Mouse (Mus musculus) MEL (cell line): ENCODE results near the gene Podxl2. TPM values are rescaled to one million over a fixed set of nuclear protein-coding genes. Genes with fewer than 3 reads are reported as not detected.

Source experiments
- DNase-seq: peaks from one replicate; pipeline ENCODE4 v3.0.0; 2011; ENCODE audit warnings: low read depth, low spot score
- H3K27ac ChIP-seq: 2 replicates; pipeline ENCODE4 v1.5.1; 2012; ENCODE audit warnings: low read depth, mild to moderate bottlenecking, control low read depth, low read length, moderate library complexity; ENCODE audit not compliant: control insufficient read depth
- H3K27me3 ChIP-seq, 2 experiments: fragments of 150-350 bp in 1 of 2; sonication (generic) in 1 of 2; 2 replicates each; pipeline ENCODE4 v1.6.1; 2012; ENCODE audit warnings: low read length in 2 of 2, mild to moderate bottlenecking in 2 of 2, improper control_type of control experiment in 1 of 2, moderate library complexity in 1 of 2; ENCODE audit not compliant: insufficient read depth in 2 of 2, control insufficient read depth in 1 of 2
- H3K36me3 ChIP-seq, 2 experiments: 2 replicates each; pipeline ENCODE4 v1.6.1; 2012 to 2014; ENCODE audit warnings: low read length in 2 of 2, improper control_type of control experiment in 1 of 2, inconsistent platforms in 1 of 2, mild to moderate bottlenecking in 1 of 2; ENCODE audit not compliant: insufficient read depth in 2 of 2, control insufficient read depth in 1 of 2
- H3K4me1 ChIP-seq, 2 experiments: fragments of 150-350 bp in 1 of 2; sonication (generic) in 1 of 2; 2 replicates each; pipeline ENCODE4 v1.6.1; 2012; ENCODE audit warnings: low read length in 2 of 2, improper control_type of control experiment in 1 of 2, mild to moderate bottlenecking in 1 of 2; ENCODE audit not compliant: insufficient read depth in 2 of 2, control insufficient read depth in 1 of 2
- H3K4me3 ChIP-seq, 2 experiments: fragments of 150-350 bp in 1 of 2; sonication (generic) in 1 of 2; 2 replicates each; pipeline ENCODE4 v1.5.1; 2012; ENCODE audit warnings: low read depth in 2 of 2, low read length in 2 of 2, mild to moderate bottlenecking in 2 of 2, moderate library complexity in 2 of 2, control low read depth in 1 of 2, improper control_type of control experiment in 1 of 2; ENCODE audit not compliant: control insufficient read depth in 1 of 2, insufficient read depth in 1 of 2
- H3K79me2 ChIP-seq: 2 replicates; pipeline ENCODE4 v1.6.1; 2012; ENCODE audit warnings: mild to moderate bottlenecking, low read length, moderate library complexity; ENCODE audit not compliant: control insufficient read depth, poor library complexity, insufficient read depth
- H3K9ac ChIP-seq: 2 replicates; pipeline ENCODE4 v1.6.1; 2012; ENCODE audit warnings: low read depth, mild to moderate bottlenecking, control low read depth, low read length, moderate library complexity; ENCODE audit not compliant: control insufficient read depth, poor library complexity, severe bottlenecking
- H3K9me3 ChIP-seq: fragments of 150-350 bp; sonication (generic); replicated peaks from 2 replicates; pipeline ENCODE4 v1.6.1; 2012; ENCODE audit warnings: mild to moderate bottlenecking, low read length, improper control_type of control experiment, moderate library complexity; ENCODE audit not compliant: insufficient read depth
- BHLHE40 ChIP-seq: IDR thresholded peaks from 2 replicates; pipeline ENCODE4 v1.6.1; 2012; ENCODE audit warnings: low read depth, mild to moderate bottlenecking, inconsistent platforms, low read length, improper control_type of control experiment, borderline replicate concordance
- CHD1 ChIP-seq: IDR thresholded peaks from 2 replicates; pipeline ENCODE4 v1.6.1; 2012; ENCODE audit warnings: low read depth, mild to moderate bottlenecking, inconsistent platforms, low read length, improper control_type of control experiment
- CHD2 ChIP-seq: IDR thresholded peaks from 2 replicates; pipeline ENCODE4 v1.6.1; 2011; ENCODE audit warnings: low read length, improper control_type of control experiment
- E2F4 ChIP-seq: IDR thresholded peaks from 2 replicates; pipeline ENCODE4 v1.6.1; 2011; ENCODE audit warnings: low read depth, low read length, improper control_type of control experiment, borderline replicate concordance
- GABPA ChIP-seq: IDR thresholded peaks from 2 replicates; pipeline ENCODE4 v1.6.1; 2012; ENCODE audit warnings: low read depth, mild to moderate bottlenecking, inconsistent platforms, low read length, improper control_type of control experiment, moderate library complexity
- HCFC1 ChIP-seq: IDR thresholded peaks from 2 replicates; pipeline ENCODE4 v1.6.1; 2012; ENCODE audit warnings: low read depth, mild to moderate bottlenecking, inconsistent platforms, low read length, improper control_type of control experiment, moderate library complexity
- JUND ChIP-seq: IDR thresholded peaks from 2 replicates; pipeline ENCODE4 v1.6.1; 2011; ENCODE audit warnings: low read depth, mild to moderate bottlenecking, improper control_type of control experiment, low read length
- KAT2A ChIP-seq: conservative IDR thresholded peaks from 2 replicates; pipeline ENCODE4 v1.6.1; 2012; ENCODE audit warnings: low read depth, low read length, improper control_type of control experiment, inconsistent platforms
- MAX ChIP-seq: IDR thresholded peaks from 2 replicates; pipeline ENCODE4 v1.6.1; 2011; ENCODE audit warnings: low read length, improper control_type of control experiment
- MYC ChIP-seq: IDR thresholded peaks from 2 replicates; pipeline ENCODE4 v1.6.1; 2011; ENCODE audit warnings: low read depth, mild to moderate bottlenecking, low read length, improper control_type of control experiment, moderate library complexity
- NRF1 ChIP-seq: IDR thresholded peaks from 2 replicates; pipeline ENCODE4 v1.6.1; 2014; ENCODE audit warnings: low read depth, mild to moderate bottlenecking, inconsistent platforms, low read length, improper control_type of control experiment, moderate library complexity; ENCODE audit not compliant: poor library complexity, insufficient read depth, severe bottlenecking
- POLR2A ChIP-seq, 2 experiments: IDR thresholded peaks; 2 replicates each; pipeline ENCODE4 v1.6.1; 2011 to 2012; ENCODE audit warnings: low read length in 2 of 2, mild to moderate bottlenecking in 2 of 2, control low read depth in 1 of 2, improper control_type of control experiment in 1 of 2, low read depth in 1 of 2, moderate library complexity in 1 of 2; ENCODE audit not compliant: control insufficient read depth in 1 of 2, insufficient read depth in 1 of 2, poor library complexity in 1 of 2
- SIN3A ChIP-seq: IDR thresholded peaks from 2 replicates; pipeline ENCODE4 v1.6.1; 2012; ENCODE audit warnings: low read length, improper control_type of control experiment, inconsistent platforms
- TAL1 ChIP-seq: IDR thresholded peaks from 2 replicates; pipeline ENCODE4 v1.6.1; 2012; ENCODE audit warnings: mild to moderate bottlenecking, inconsistent platforms, low read length, moderate library complexity, mixed read lengths
- TBP ChIP-seq: IDR thresholded peaks from 2 replicates; pipeline ENCODE4 v1.8.0; 2011; ENCODE audit warnings: low read depth, low read length, improper control_type of control experiment
- TCF12 ChIP-seq: IDR thresholded peaks from 2 replicates; pipeline ENCODE4 v1.6.1; 2014; ENCODE audit warnings: low read depth, mild to moderate bottlenecking, inconsistent platforms, low read length, improper control_type of control experiment, moderate library complexity
- ZKSCAN1 ChIP-seq: IDR thresholded peaks from 2 replicates; pipeline ENCODE4 v1.6.1; 2012; ENCODE audit warnings: low read depth, mild to moderate bottlenecking, inconsistent platforms, low read length, improper control_type of control experiment, moderate library complexity
- polyA plus RNA-seq, 2 experiments: library from polyadenylated mRNA; stranded (reverse) in 1 of 2; unstranded in 1 of 2; fragments of >175 nt in 1 of 2; fragments of >200 nt in 1 of 2; gene quantifications; 2 replicates each; pipeline versions ENCODE4 v1.2.1 to v1.2.4; 2012; ENCODE audit warnings: low replicate concordance in 2 of 2, low read depth in 1 of 2; ENCODE audit not compliant: insufficient read length in 2 of 2, insufficient read depth in 1 of 2, missing spikeins in 1 of 2
- total RNA-seq: library from RNA; depleted of rRNA; stranded (reverse); fragments of 300-350 nt; gene quantifications from 2 replicates; pipeline ENCODE4 v1.2.3, GENCODE M21; 2012

Podxl2 gene
- total and polyA plus RNA-seq, 3 experiments, result 0.10 TPM; not detected in 2

GRCm38 (mm10) chr6:88836178-88836819, 38.5 kb downstream of the Podxl2 start:
- no peak overlapping the region for H3K27ac ChIP-seq
- H3K9me3 ChIP-seq, result no peaks in the 10 kb centered on the region
- no peak overlapping the region for H3K4me3 ChIP-seq
- TF ChIP-seq TBP (no peak), JUND (no peak), MYC (no peak), GABPA (no peak), CHD2 (no peak), POLR2A (IDR thresholded peaks at IDR 0.05; ENCODE audit: control insufficient read depth in 1 of 2, insufficient read depth in 1 of 2, low read depth in 1 of 2, low read length in 2 of 2, poor library complexity in 1 of 2) (no peak), BHLHE40 (no peak), CHD1 (no peak), E2F4 (no peak), SIN3A (no peak)
- H3K27me3 ChIP-seq, result no peaks in the 10 kb centered on the region
- peaks cover 4 to 9% of the 10 kb centered on the region in 2 experiments for H3K4me1 ChIP-seq
- no peaks in the 10 kb centered on the region for H3K79me2 ChIP-seq
- H3K9ac ChIP-seq, result no peak overlapping the region
- no peak for DNase-seq
- peaks cover 0 to 3% of the 10 kb centered on the region in 2 experiments; a peak in 1 of 4 replicates for H3K36me3 ChIP-seq

DNA sequence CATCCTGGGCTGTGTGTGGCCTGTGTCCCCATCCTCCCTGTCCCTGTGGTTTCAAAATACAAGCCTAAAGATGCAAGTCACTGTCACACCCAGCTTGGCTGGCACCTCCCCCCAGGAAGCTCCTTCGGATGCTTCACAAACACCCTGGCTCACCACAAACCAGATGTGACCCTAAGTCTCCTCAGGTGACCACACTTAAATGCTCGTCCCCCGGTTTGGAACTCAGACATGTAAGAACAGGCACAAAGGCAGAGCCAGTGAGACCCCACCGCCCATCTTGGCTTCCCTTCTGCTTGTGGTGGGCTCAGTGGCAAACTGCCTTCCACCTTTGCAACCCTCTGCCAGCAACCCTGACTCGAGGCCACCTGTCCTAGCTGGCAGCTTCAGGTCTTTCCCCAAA, 39.8 kb downstream of the Podxl2 start:
- Histone ChIP-seq H3K9me3 (no peaks in the 10 kb centered on the region), H3K4me3 (no peak overlapping the region), H3K4me1 (peaks cover 4% of the 10 kb centered on the region in 2 experiments; a peak in 3 of 4 replicates), H3K9ac (no peak overlapping the region), H3K36me3 (peaks cover 0 to 3% of the 10 kb centered on the region in 2 experiments; a peak in 1 of 4 replicates), H3K79me2 (no peaks in the 10 kb centered on the region), H3K27ac (no peak overlapping the region), H3K27me3 (no peaks in the 10 kb centered on the region)
- TF ChIP-seq ZKSCAN1, result no peak
- TF ChIP-seq KAT2A, result no peak
- TF ChIP-seq TAL1, result no peak
- no peak for TF ChIP-seq NRF1
- TF ChIP-seq SIN3A, result no peak
- TF ChIP-seq MAX, result no peak
- no peak for TF ChIP-seq TBP
- TF ChIP-seq HCFC1, result no peak
- no peak for TF ChIP-seq TCF12
- no peak for DNase-seq
